Mouse (Mus musculus) lung, postnatal 25 days (tissue): Measurements from ENCODE around the gene Olfr1438-ps1.
"Not testable (repeated sequence)": the region's sequence is repeated elsewhere in the genome, so short reads cannot be mapped to it uniquely, and the experiment has no call there.

Experiments
- DNase-seq: peaks from one replicate; pipeline ENCODE4 v3.0.0; 2022; ENCODE audit warnings: low spot score

The Olfr1438-ps1 gene

DNA sequence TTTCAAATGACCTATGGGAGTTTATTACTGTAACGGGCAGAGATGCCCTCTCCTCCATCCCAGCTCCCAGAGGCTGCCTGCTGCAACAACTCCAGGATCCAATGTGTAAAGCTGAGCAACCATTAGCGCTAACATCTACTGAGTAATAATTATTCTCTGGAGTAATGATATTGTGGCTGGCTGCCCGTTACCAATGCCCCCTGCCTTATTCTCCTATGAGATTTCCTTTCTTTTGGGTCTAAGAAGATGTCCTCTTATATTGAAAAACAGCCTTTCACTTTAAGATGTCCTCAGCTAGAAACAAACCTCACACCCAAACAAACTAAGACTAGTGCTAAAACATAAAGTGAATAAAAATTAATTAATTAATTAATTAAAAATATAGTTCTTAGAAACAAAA is at the start of gene Olfr1438-ps1:
Gene Olfr1438-ps1, minus strand, starts transcription at position 101 of the 400 bp plus-strand sequence.
- no peak for DNase-seq

DNA sequence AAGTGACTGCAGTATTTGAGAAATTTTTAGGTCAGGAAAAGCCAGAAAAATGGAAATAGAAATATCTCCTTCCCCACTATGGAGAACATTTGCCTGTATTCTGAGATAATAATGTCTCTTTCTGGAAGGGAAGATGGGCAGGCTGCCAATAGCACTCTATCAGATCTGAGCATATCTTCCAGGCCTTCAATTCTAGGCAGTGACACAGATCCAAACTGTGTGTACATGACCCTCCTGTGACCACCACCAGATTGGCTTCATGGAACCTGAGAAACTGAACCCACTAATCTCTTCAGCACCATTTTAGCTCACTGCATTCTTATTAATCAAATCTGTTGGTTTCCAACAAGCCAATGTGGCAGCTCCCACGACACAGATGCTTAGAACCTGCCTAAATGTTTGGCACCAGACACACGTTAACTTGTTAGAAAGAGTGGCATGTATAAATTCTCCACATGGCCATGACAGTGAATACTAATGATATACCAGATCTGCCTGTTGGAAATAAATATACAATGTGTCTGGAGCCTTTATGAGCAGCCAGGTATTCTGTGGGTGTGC is 38.8 kb upstream of the Olfr1438-ps1 start:
- no peak for DNase-seq

DNA sequence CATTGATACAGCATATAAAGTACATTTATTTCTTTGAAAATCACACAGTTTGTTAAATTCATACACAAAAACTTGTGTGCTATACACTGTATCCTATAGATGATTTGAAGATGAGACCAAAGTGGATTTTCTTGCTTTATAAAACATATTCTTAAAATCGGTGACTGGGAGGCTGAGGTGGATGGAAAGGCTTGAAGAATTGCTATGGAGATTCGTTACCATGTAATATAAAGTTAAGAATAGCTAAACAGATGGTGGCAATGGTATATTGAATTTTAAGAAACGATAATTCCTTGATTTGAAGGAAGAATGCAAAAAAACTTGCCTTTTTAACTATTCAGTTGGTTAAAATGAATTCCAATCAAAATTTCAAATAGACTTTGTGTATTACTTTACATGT is 37.3 kb upstream of the Olfr1438-ps1 start:
- DNase-seq = no peak

DNA sequence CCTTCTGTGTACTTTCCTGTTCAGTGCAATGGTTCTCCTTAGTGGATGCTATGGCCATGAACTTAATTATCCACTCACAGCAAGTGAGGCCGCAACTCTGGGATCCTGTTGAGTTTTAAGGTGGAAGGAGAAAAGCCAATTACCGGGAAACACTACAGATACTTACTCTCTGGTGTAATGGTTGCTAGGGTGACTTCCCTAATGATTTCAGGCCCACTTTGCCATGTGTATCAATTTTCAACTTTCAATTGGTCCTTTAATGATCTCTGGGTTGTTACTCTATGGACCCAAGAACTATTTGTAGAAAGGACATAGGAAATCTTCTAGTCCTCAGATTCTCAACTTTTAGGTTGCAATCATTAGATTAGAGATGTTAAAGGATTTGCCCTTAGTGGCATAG is 10.7 kb downstream of the Olfr1438-ps1 start, which contains the start of gene Olfr1437:
Gene Olfr1437, minus strand, starts transcription at position 101 of the 400 bp plus-strand sequence.
- DNase-seq = no peak

DNA sequence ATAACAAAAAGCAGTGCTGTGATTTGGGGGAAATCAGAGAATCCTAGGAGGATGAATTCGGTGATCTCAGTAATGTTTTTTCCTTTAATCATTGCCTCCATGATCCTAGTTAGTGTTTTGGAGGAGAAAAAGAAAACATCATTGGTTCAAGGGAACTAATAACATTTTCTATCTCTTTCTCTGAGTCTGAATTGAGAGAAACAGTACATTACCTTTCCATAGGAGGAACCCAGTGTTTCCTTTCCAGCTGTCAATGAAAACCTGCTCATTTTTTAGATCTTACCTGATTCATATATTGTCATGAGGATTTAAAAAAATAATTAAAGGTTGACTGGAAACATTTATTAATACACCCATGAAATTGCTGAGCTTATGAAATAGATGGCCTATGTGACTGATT is 36.7 kb downstream of the Olfr1438-ps1 start, which contains the start of gene Olfr1436:
Gene Olfr1436, minus strand, starts transcription at position 101 of the 400 bp plus-strand sequence.
- DNase-seq = not testable (repeated sequence)

DNA sequence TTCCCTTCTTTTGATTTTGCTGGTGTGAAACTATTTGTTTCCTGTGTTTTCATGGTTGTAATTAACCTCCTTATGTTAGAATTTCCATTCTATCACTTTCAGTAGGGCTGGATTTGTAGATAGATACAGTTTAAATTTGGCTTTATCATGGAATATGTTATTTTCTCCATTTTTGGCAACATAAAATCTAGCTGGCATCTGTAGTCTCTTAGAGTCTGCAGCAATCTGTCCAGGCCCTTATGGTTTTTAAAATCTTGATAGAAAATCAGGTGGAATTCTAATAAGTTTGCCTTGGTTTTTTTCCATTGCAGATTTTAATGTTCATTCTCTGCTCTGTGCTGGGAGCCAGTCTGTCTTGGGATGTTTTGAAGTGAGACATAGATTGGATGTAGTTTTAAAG is 42.7 kb downstream of the Olfr1438-ps1 start:
- DNase-seq = no peak

DNA sequence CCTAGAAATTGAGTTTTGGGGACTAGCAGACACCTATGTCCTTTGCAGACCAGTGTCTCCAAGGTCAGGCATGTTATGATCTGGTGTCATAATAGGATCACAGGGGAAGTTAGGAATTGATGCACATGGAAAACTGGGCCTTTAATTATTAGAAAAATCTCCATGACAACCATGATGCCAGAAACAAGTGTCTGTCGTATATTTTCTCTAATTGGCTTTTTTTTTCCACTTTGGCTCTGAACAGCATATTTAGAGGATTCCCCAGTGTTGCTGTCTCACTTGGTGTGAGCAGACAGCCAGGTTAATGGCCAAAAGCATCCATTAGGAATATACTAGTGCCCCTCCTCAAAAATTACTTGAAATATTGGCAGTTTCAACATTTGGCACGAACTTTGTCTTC is 56.2 kb downstream of the Olfr1438-ps1 start, which contains the start of gene Olfr1434:
Gene Olfr1434, plus strand, starts transcription at position 301 of the 400 bp plus-strand sequence.
- DNase-seq = no peak
